Mouse (Mus musculus) hindbrain, embryonic 12.5 days (tissue): ENCODE measurements around the gene Erc2. TPM values are rescaled to one million over a fixed set of nuclear protein-coding genes. Genes with fewer than 3 reads are reported as not detected.

ENCODE experiments used
- ATAC-seq: fragments of 200-750 bp; cut with Nextera tagmentation; 2 replicates; pipeline ENCODE4 v1.8.0; 2017; ENCODE audit warnings: moderate TSS enrichment; ENCODE audit not compliant: low FRiP score
- H3K27ac ChIP-seq: fragments of 300-500 bp; sonication (generic); 2 replicates; pipeline ENCODE4 v1.5.1; 2016; ENCODE audit warnings: mild to moderate bottlenecking
- H3K27me3 ChIP-seq: fragments of 300-500 bp; sonication (generic); 2 replicates; pipeline ENCODE4 v1.6.1; 2016; ENCODE audit warnings: mild to moderate bottlenecking
- H3K36me3 ChIP-seq: fragments of 300-500 bp; sonication (generic); 2 replicates; pipeline ENCODE4 v1.6.1; 2016; ENCODE audit warnings: mild to moderate bottlenecking
- H3K4me1 ChIP-seq: fragments of 300-500 bp; sonication (generic); 2 replicates; pipeline ENCODE4 v1.6.1; 2016
- H3K4me2 ChIP-seq: fragments of 300-500 bp; sonication (generic); replicated peaks from 2 replicates; pipeline ENCODE4 v1.6.1; 2016; ENCODE audit warnings: mild to moderate bottlenecking
- H3K4me3 ChIP-seq: fragments of 300-500 bp; sonication (generic); 2 replicates; pipeline ENCODE4 v1.5.1; 2016; ENCODE audit warnings: mild to moderate bottlenecking
- H3K9ac ChIP-seq: fragments of 300-500 bp; sonication (generic); 2 replicates; pipeline ENCODE4 v1.6.1; 2016; ENCODE audit warnings: mild to moderate bottlenecking, moderate library complexity
- H3K9me3 ChIP-seq: fragments of 300-500 bp; sonication (generic); replicated peaks from 2 replicates; pipeline ENCODE4 v1.6.1; 2016; ENCODE audit warnings: mild to moderate bottlenecking
- WGBS: fragments of 180-500 bp; shearing (Covaris S2); methylation state at CpG from one replicate; pipeline ENCODE4 v1.1.7; 2016; 5-methylcytosine and 5-hydroxymethylcytosine counted together
- polyA plus RNA-seq: library from polyadenylated mRNA; unstranded; fragments of >200 nt; fragmentation: Nextera tagmentation; extraction: Ambion mirVana; gene quantifications from 2 replicates; pipeline ENCODE4 v1.2.1, GENCODE M21; 2016

Erc2 gene
- polyA plus RNA-seq, 1 experiment from 2014 or later: 36.0 TPM

- Histone ChIP-seq H3K36me3 (no peaks in the 10 kb centered on the region), H3K27ac (no peak overlapping the region), H3K4me3 (no peak overlapping the region), H3K4me1 (peaks cover 4% of the 10 kb centered on the region; the same call in 1 of the 2 replicates), H3K9ac (no peak overlapping the region), H3K9me3 (no peaks in the 10 kb centered on the region), H3K4me2 (no peak overlapping the region), H3K27me3 (no peaks in the 10 kb centered on the region)
- ATAC-seq: no peak
- WGBS: 50% methylated on average over 12 of the region's 12 CpGs
Observed at GRCm38 (mm10) chr14:28068021-28068420, 445.8 kb downstream of the Erc2 start.

GRCm38 (mm10) chr14:28069826-28070225 lies 447.6 kb downstream of the Erc2 start:
- no peak overlapping the region for H3K27ac ChIP-seq
- no peak for ATAC-seq
- no peak overlapping the region for H3K4me3 ChIP-seq
- H3K9ac ChIP-seq: no peak overlapping the region
- H3K36me3 ChIP-seq: no peaks in the 10 kb centered on the region
- WGBS: 82% methylated on average over 2 of the region's 2 CpGs
- H3K4me2 ChIP-seq: no peak overlapping the region
- no peaks in the 10 kb centered on the region for H3K9me3 ChIP-seq
- peaks cover 4% of the 10 kb centered on the region; the same call in 1 of the 2 replicates for H3K4me1 ChIP-seq
- H3K27me3 ChIP-seq: no peaks in the 10 kb centered on the region

- H3K9ac ChIP-seq: no peak overlapping the region
- no peak overlapping the region for H3K27ac ChIP-seq
- H3K4me3 ChIP-seq: no peak overlapping the region
- H3K4me1 ChIP-seq: peaks cover 4% of the 10 kb centered on the region; the same call in 1 of the 2 replicates
- H3K36me3 ChIP-seq: no peaks in the 10 kb centered on the region
- H3K9me3 ChIP-seq: no peaks in the 10 kb centered on the region
- no peak for ATAC-seq
- H3K27me3 ChIP-seq: no peaks in the 10 kb centered on the region
- no peak overlapping the region for H3K4me2 ChIP-seq
- 91% methylated on average over 3 of the region's 3 CpGs for WGBS
Observed at GRCm38 (mm10) chr14:28072561-28072960, 450.3 kb downstream of the Erc2 start.

- Histone ChIP-seq H3K4me3 (no peak overlapping the region), H3K9me3 (no peaks in the 10 kb centered on the region), H3K27me3 (no peaks in the 10 kb centered on the region), H3K4me2 (no peak overlapping the region), H3K27ac (no peak overlapping the region), H3K36me3 (no peaks in the 10 kb centered on the region), H3K9ac (no peak overlapping the region), H3K4me1 (no peaks in the 10 kb centered on the region)
- no peak for ATAC-seq
- 62% methylated on average over 8 of the region's 8 CpGs for WGBS
Observed at GRCm38 (mm10) chr14:28089636-28090443, 467.6 kb downstream of the Erc2 start.

DNA sequence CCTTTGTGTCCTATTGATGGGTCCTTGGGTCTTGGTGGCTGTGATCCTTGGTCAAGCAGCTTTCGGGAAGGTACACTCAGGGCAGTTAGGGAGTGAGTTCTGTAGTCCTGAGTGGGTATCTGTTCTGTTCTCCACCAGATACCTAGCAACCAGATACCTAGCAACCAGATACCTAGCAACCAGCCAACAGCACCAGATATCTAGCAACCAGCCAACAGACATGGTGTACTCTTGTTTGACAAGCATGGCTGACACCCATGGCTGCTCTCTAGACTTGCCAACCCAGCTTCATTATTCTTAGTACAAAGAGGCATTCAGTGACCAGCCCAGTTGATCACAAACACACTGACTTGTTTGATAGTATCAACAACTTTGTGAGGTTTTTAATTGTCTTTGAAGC lies 469.1 kb downstream of the Erc2 start:
- no peak for ATAC-seq
- Histone ChIP-seq H3K4me3 (no peak overlapping the region), H3K9me3 (no peaks in the 10 kb centered on the region), H3K27ac (no peak overlapping the region), H3K4me1 (no peaks in the 10 kb centered on the region), H3K4me2 (no peak overlapping the region), H3K36me3 (no peaks in the 10 kb centered on the region), H3K27me3 (no peaks in the 10 kb centered on the region), H3K9ac (no peak overlapping the region)
- WGBS: 95% methylated on average over 1 of the region's 1 CpGs

DNA sequence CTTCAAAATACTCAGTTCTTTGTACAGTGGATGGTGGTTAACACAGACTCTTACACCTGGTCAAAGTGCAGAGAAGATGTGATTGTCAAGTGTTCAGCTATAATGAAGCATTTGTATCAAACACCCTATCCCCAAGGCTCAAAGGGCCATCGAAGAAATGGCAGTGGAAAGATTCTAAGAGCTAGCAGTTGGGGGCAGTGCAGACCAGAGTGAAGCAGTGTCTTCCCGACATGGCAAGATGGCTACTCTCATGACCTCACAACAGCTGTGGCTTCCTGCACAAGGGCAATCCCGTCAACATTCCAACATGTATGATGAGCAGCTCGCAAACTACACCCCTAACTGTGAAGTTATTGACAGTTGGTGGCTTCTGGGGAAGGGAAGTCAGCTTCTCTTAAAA lies 471.0 kb downstream of the Erc2 start:
- WGBS: 67% methylated on average over 4 of the region's 4 CpGs
- H3K4me3 ChIP-seq: no peak overlapping the region

DNA sequence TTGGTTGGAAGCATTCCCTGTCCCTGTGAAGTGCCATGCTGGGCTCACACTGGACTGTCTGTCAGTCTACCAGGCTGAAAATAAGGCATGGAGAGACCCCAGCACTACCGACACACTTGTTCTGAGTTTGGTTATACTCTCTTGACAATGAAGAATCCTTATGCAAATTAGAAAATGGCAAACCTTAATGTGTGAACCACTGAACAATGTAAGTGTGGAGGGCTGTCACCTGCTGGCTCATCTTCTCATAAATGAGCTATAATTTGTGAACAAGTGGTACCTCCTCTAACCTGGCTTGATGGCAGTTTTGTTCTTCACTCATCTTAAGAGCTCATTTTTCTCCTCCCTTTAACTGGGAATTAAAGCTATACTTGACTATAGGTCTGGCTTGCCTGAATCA lies 471.7 kb downstream of the Erc2 start:
- Histone ChIP-seq H3K4me2 (no peak overlapping the region), H3K4me1 (no peaks in the 10 kb centered on the region), H3K27me3 (no peaks in the 10 kb centered on the region), H3K4me3 (no peak overlapping the region), H3K9me3 (no peaks in the 10 kb centered on the region), H3K9ac (no peak overlapping the region), H3K27ac (no peak overlapping the region), H3K36me3 (no peaks in the 10 kb centered on the region)
- ATAC-seq: no peak
- WGBS: 85% methylated on average over 1 of the region's 1 CpGs

More for the DNA sequence above, 471.0 kb downstream of the Erc2 start:
- Histone ChIP-seq H3K9me3 (no peaks in the 10 kb centered on the region), H3K9ac (no peak overlapping the region), H3K4me2 (no peak overlapping the region), H3K36me3 (no peaks in the 10 kb centered on the region), H3K4me1 (no peaks in the 10 kb centered on the region), H3K27ac (no peak overlapping the region), H3K27me3 (no peaks in the 10 kb centered on the region)
- no peak for ATAC-seq

DNA sequence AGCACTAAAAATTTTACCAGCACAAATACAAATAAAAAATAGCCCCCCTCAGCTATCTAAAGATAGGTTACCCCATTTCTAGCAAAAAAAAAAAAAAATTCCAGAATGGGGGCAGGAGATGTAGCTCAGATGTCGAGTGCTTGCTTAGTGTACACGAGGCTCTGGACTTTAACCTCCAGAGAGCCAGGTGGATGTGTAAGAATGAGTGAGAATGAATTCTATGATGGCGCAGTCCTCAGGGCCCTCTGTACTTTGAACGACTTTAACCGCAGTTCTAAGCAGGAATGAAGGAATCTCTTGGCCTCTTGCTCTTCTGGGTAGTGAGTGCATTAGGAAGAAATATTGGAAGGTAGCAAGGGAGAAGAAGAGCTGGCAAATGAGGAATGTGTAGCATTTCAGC lies 476.9 kb downstream of the Erc2 start:
- Histone ChIP-seq H3K4me2 (no peak overlapping the region), H3K4me1 (no peaks in the 10 kb centered on the region), H3K27me3 (no peaks in the 10 kb centered on the region), H3K9me3 (no peaks in the 10 kb centered on the region), H3K27ac (no peak overlapping the region), H3K4me3 (no peak overlapping the region), H3K36me3 (no peaks in the 10 kb centered on the region), H3K9ac (no peak overlapping the region)
- ATAC-seq: no peak
- WGBS: 89% methylated on average over 5 of the region's 5 CpGs

GRCm38 (mm10) chr14:28113121-28113520 lies 490.9 kb downstream of the Erc2 start:
- Histone ChIP-seq H3K4me3 (no peak overlapping the region), H3K36me3 (no peaks in the 10 kb centered on the region), H3K9me3 (no peaks in the 10 kb centered on the region), H3K4me1 (no peaks in the 10 kb centered on the region), H3K27ac (no peak overlapping the region), H3K9ac (no peak overlapping the region), H3K27me3 (no peaks in the 10 kb centered on the region), H3K4me2 (no peak overlapping the region)
- 91% methylated on average over 2 of the region's 2 CpGs for WGBS
- ATAC-seq: no peak

DNA sequence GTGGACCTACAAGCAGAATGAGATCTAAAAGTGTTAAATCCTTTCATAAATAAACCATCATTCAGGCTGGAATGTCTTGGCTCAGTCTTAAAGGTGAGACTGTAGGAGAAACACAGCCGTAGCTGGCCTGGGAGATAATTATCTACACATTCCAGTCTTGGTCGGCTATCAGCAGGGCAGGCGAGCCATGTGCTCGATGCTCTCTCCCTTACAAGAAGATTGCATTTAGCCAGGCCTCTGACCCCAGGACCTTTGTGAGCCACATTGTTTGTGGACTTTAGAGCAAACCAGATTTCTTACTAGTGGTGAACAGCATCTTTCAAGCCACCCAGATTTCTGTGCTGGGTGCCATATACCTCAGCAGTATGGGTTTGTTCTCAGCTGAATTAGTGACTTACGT lies 498.6 kb downstream of the Erc2 start:
- 58% methylated on average over 5 of the region's 5 CpGs for whole genome bisulfite sequencing
- H3K4me1 ChIP-seq: no peaks in the 10 kb centered on the region
- no peak overlapping the region for H3K4me3 ChIP-seq
- no peak overlapping the region for H3K4me2 ChIP-seq
- H3K9ac ChIP-seq: no peak overlapping the region
- H3K36me3 ChIP-seq: no peaks in the 10 kb centered on the region
- no peaks in the 10 kb centered on the region for H3K9me3 ChIP-seq
- no peak for ATAC-seq
- H3K27me3 ChIP-seq: no peaks in the 10 kb centered on the region
- no peak overlapping the region for H3K27ac ChIP-seq

GRCm38 (mm10) chr14:28126842-28127241 lies 504.6 kb downstream of the Erc2 start:
- H3K27ac ChIP-seq: no peak overlapping the region
- no peaks in the 10 kb centered on the region for H3K4me1 ChIP-seq
- no peaks in the 10 kb centered on the region for H3K27me3 ChIP-seq
- WGBS: 90% methylated on average over 8 of the region's 8 CpGs
- no peak overlapping the region for H3K9ac ChIP-seq
- no peak overlapping the region for H3K4me2 ChIP-seq
- no peaks in the 10 kb centered on the region for H3K36me3 ChIP-seq
- no peaks in the 10 kb centered on the region for H3K9me3 ChIP-seq
- no peak for ATAC-seq
- H3K4me3 ChIP-seq: no peak overlapping the region

DNA sequence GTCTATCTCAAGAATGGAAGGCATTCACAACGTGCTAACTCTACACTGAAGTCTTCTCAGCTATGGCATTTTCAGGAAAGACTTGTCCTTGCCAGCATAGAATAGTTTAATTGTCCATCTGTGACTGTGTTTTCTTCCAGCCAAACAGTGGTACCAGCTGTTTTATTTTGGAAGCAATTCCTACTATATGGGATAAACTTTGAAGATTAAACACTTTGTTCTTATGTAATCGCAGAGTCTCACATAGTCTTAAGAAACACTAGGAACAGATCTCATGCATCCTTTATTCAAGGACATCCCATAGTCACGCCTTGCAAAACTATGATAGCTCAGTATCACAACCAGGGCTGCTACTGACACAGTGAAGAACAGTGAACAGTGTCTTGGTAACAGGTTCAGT lies 506.8 kb downstream of the Erc2 start:
- H3K27me3 ChIP-seq: no peaks in the 10 kb centered on the region
- no peaks in the 10 kb centered on the region for H3K9me3 ChIP-seq
- no peak overlapping the region for H3K4me3 ChIP-seq
- no peak overlapping the region for H3K4me2 ChIP-seq
- no peak overlapping the region for H3K27ac ChIP-seq
- H3K9ac ChIP-seq: no peak overlapping the region
- WGBS: 89% methylated on average over 3 of the region's 3 CpGs
- no peaks in the 10 kb centered on the region for H3K36me3 ChIP-seq
- ATAC-seq: no peak
- no peaks in the 10 kb centered on the region for H3K4me1 ChIP-seq

GRCm38 (mm10) chr14:28143998-28144397 lies 521.8 kb downstream of the Erc2 start:
- H3K4me1 ChIP-seq: no peaks in the 10 kb centered on the region
- no peak overlapping the region for H3K9ac ChIP-seq
- H3K4me2 ChIP-seq: no peak overlapping the region
- no peak for ATAC-seq
- H3K27me3 ChIP-seq: no peaks in the 10 kb centered on the region
- WGBS: 94% methylated on average over 2 of the region's 2 CpGs
- no peak overlapping the region for H3K4me3 ChIP-seq
- no peak overlapping the region for H3K27ac ChIP-seq
- H3K36me3 ChIP-seq: no peaks in the 10 kb centered on the region
- H3K9me3 ChIP-seq: no peaks in the 10 kb centered on the region
